Mouse (Mus musculus) ovary, postnatal 36 days (tissue): ENCODE results near the gene Nfe2l2.

Experiments used
- DNase-seq: peaks from one replicate; pipeline ENCODE4 v3.0.0; 2022; ENCODE audit warnings: low spot score, mixed read lengths

The Nfe2l2 gene

GRCm38 (mm10) chr2:75704234-75705161, at the start of gene Nfe2l2:
TSS of gene Nfe2l2 (minus strand) at chr2:75704641.
- peak; percentile 99 for DNase-seq

GRCm38 (mm10) chr2:75752306-75753175, 48.1 kb upstream of the Nfe2l2 start:
- DNase-seq, result no peak

GRCm38 (mm10) chr2:75751896-75752295, 47.5 kb upstream of the Nfe2l2 start:
- no peak for DNase-seq

GRCm38 (mm10) chr2:75750869-75751268, 46.4 kb upstream of the Nfe2l2 start:
- DNase-seq, result no peak

- no peak for DNase-seq
These were observed 45.7 kb upstream of the Nfe2l2 start for GRCm38 (mm10) chr2:75750043-75750718.

- DNase-seq, result no peak
These were observed 44.4 kb upstream of the Nfe2l2 start for GRCm38 (mm10) chr2:75748841-75749240.

GRCm38 (mm10) chr2:75737006-75737503, 32.6 kb upstream of the Nfe2l2 start:
- no peak for DNase-seq

- DNase-seq, result no peak
These were observed 29.9 kb upstream of the Nfe2l2 start for GRCm38 (mm10) chr2:75734196-75734865.

- DNase-seq, result no peak
These were observed 28.7 kb upstream of the Nfe2l2 start for GRCm38 (mm10) chr2:75733177-75733576.

- no peak for DNase-seq
These were observed 27.5 kb upstream of the Nfe2l2 start for GRCm38 (mm10) chr2:75731929-75732328.

- DNase-seq, result no peak
These were observed 26.8 kb upstream of the Nfe2l2 start for GRCm38 (mm10) chr2:75731233-75731651.

- DNase-seq, result no peak
These were observed 25.6 kb upstream of the Nfe2l2 start for GRCm38 (mm10) chr2:75730052-75730451.

- DNase-seq, result no peak
These were observed 20.5 kb upstream of the Nfe2l2 start for GRCm38 (mm10) chr2:75724863-75725445.

- DNase-seq, result no peak
These were observed 19.0 kb upstream of the Nfe2l2 start for GRCm38 (mm10) chr2:75723481-75723880.

- no peak for DNase-seq
These were observed 18.5 kb upstream of the Nfe2l2 start for GRCm38 (mm10) chr2:75722893-75723292.

- DNase-seq, result no peak
These were observed 16.0 kb upstream of the Nfe2l2 start for GRCm38 (mm10) chr2:75720236-75721027.

- no peak for DNase-seq
These were observed 15.0 kb upstream of the Nfe2l2 start for GRCm38 (mm10) chr2:75719331-75719869.

- no peak for DNase-seq
These were observed 11.9 kb upstream of the Nfe2l2 start for GRCm38 (mm10) chr2:75716046-75717016.

GRCm38 (mm10) chr2:75714766-75715165, 10.3 kb upstream of the Nfe2l2 start:
- DNase-seq, result no peak
